Mouse (Mus musculus) kidney, adult 8-10 months (tissue): ENCODE results near the gene Stoml3.

Experiments
- DNase-seq, 2 experiments: peaks; one replicate each; pipeline ENCODE4 v3.0.0; 2022

Stoml3 gene

DNA sequence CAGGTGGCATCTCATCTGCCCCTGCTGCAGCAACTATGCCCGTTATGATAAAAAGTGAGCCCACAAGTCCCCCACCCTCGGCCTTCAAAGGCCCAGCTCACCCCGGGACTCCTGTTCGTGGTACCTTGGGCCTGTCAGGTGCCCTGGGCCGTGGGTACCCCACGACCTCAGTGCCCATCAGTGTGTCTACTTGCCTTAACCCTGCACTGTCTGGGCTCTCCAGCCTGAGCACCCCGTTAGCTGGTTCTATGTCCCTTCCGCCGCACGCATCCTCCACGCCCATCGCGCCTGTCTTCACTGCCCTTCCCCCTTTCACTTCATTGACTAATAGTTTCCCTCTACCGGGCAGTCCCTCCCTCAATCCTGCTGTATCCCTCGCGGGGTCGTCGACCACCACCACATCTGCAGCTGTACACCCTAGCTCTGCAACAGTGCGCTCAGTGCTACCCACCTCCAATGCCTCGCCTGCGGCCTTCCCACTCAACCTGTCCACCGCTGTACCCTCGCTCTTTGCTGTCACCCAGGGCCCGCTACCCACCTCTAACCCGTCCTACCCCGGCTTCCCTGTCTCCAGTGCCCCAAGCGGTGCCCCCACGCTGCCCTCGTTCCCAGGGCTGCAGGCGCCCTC lies 9.9 kb upstream of the Stoml3 start:
- DNase-seq: no peak

DNA sequence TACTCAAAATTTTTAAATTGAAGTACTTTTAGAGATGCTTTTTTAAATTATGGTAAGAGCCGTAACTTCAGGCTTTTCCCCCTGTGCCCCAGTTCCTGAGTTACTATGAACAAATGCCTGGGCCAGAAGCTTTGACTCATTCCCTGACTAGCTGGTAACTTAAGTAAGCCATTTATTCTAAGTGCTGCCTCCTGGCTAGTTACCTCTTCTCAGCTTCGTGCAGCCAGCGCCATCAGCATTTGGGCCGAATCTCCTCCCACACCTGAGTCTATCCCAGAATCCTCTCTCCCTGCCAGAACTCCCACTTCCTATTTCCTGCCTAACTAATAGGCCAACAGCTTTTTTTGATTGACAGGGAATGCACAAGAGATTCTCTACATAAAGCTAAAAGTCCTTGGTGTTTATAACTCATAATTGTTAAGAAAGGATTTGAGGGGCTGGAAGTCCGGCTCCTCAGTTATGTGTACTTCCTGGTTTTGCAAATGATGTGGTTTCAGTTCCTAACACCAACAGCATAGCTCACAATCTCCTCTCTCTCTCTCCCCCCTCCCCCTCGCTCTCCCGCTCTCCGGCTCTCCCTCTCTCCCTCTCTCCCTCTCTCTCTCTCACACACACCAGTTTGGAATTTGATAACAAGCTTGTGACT lies 4.9 kb upstream of the Stoml3 start:
- DNase-seq: no peak

DNA sequence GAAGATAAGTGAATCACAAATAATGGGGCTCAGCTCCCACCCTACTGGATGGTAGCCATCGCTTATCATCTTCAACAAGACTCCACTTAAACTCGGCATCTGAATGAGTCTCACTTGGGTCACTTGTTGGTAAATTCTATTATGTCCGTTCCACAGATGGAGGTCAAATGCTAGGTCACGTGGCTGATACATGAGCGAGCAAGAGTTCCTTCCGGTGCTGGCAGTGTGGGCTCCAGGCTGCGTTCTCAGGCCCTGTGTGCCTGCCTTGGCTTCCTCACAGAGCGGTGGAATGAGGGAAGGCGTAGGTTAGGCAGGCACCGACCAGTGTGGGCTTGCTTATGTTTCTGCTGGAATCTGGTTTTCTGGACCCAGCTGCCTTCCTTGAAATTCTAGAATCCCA lies 1.9 kb upstream of the Stoml3 start:
- no peak for DNase-seq

DNA sequence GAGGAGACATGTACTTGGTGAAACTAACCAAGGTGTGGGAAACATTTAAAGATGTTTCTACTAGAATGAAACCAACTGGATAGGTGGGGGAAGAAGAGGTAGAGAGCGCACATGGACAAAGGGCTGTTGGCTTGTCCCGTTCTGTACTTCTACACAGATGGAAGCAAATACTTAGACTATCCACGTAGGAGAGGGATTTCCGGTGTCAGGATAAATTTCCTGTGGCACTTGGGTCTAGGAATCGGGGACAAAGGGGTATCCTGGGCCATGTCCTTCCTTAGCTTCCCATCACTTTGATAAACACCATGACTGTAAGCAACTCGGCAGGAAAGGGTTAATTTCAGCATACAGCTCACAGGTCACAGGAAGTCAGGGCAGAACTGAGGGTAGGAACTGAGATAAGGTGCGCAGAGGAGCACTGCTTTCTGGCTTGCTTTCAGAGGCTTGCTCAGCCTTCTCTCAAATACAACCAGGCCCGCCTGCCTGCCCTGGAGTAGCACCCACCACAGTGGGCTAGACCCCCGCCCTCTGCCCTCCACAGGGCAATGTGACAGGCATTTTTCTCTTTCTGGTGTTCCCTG lies 1.4 kb upstream of the Stoml3 start:
- DNase-seq: no peak

DNA sequence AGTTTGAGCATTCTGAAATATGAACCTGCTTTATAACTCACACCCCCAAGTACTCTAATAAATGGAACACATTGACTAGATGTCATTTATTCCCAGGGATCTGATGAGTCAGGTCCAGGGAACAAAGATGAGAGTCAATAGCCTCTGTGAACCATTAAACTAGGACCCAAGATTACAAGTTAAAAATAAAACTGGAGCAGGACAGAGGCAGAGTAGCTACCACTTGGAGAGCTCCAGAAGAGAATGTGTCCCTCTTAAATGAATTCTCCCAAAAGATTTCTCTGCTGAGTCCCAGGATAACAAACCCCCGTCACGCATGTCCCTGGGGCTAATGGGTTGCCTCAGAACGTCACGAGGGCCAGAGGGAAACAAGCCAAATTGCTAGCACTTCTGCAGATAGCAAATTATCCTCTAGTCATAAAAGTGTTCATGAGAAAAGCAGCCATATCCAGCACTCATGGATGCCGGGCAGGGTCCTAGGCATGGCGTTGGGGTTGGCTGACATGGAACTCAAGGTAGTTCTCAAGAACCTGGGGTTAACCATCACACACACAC lies 10.0 kb downstream of the Stoml3 start:
- DNase-seq: peak; percentile 40 to 55

DNA sequence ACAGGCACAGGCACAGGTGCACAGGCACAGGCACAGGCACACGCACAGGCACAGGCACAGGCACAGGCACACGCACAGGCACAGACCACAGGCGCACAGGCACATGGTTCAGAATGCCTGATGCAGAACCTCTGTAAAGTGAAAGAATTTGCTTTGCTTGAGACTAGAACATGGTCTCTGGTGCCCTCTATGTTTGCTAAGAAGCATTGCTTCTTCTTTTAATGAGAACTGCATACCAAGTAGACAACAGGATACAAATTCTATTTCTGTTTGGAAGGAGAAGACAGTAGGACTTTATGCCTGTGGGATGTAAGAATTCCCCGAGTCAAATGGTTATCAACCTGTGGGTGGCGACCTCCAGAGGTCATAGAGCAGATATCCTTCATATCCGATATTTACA lies 14.0 kb downstream of the Stoml3 start:
- no peak for DNase-seq

DNA sequence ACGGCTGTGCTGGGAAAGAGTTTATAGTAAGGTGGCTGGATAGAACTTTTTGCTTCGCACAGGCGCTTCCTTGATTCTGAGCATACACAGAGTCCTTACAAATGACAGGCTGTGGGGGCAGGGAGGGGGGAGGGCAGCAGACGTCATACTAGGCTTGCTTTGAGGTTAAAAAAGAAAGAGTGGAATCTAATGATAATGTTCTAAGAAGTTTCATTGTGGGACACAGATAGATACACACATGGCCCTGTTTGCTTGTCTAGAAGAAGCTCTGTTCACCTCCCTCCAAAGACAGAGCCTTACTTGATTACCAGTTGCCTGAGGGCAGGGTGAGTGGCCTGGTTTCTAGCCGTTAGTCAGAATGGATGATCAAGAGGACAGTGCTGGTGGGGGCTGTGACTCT lies 24.6 kb downstream of the Stoml3 start:
- DNase-seq: no peak

DNA sequence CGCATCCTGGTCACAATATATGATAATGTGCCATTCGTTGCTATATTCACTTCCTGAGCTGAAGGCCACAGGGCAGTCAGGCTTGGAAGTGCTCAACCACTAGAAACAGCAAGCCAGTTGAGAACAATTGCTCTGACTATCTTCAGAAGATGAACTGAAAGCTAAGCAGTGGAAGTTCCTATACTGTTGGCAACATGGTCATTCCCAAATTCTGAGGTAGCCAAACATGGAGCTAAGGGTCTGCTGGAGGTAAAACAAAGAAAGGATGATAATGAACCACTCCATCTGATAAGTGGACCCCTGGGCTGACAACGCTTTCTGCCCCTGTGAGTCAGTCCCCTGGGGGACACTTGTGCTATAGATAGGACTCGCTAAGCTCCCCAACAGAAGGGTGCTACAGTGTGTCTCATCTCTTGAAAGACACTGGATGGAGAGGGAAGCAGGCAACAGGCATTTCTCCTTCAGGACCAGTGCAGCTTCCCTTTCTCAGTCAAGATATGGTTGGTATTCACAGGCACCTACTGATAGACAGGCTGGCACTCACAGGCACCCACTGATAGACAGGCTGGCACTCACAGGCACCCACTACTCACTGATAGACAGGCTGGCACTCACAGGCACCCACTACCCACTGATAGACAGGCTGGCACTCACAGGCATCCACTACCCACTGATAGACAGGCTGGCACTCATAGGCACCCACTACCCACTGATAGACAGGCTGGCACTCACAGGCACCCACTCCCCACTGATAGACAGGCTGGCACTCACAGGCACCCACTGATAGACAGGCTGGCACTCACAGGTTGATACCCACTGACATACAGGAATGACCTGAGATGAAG lies 26.0 kb downstream of the Stoml3 start:
- DNase-seq: no peak

DNA sequence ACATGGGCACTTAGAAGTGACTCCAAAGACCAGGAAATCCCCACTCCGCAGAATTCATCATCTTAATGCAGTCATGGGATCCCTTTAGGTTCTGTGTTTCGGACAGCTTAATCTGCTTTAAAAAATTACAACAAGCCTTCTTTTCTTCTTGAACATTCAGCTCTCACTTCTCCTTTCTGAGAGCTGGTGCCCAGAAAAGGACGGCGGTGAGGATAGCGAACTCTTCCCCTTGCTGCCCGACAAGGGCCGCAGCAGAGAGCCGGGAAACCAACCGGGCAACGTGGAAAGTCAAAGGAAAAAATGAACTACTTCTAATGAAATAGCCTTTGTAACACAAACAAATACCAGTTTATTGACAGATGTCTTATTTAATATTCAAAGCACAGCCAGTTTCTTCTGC lies 34.3 kb downstream of the Stoml3 start:
- no peak for DNase-seq

DNA sequence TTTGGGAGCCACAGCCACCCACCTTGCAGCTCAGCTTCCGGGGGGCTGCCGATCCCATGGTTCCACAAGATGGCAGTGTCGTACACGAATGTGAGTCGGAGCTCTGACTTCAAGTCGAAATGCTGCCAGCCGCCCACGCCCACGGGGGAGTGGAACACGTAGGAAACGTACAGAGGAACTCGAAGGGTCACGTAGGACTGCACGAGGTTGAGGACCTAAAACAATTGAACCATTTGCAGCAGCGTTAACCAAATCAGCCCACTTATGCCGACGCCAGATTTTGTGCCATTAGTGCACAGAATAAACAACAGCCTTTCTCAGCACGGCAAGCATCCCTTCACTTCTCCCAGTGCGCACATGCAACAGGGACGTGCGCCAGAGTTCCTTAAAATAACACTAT lies 37.3 kb downstream of the Stoml3 start:
- DNase-seq: peak; percentile 28 to 61

DNA sequence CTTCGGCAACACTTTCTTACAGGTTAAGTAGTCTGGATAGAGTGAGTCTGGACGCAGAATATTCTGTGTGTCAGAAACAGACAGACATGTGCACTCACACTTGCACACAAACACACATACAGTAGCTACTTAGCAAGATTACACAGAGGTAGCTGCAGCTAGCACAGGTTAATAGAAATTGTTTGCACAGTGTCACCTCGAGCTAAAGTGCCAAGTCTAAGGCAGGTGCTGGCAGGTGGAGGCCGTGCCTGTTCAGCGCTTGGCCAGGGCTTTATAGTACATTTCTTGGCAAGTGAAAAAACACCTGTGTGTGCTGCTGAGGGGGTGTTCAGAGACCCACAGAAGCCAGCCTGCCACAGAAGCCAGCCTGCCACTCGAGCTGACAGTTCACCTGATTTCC lies 41.9 kb downstream of the Stoml3 start:
- DNase-seq: no peak

DNA sequence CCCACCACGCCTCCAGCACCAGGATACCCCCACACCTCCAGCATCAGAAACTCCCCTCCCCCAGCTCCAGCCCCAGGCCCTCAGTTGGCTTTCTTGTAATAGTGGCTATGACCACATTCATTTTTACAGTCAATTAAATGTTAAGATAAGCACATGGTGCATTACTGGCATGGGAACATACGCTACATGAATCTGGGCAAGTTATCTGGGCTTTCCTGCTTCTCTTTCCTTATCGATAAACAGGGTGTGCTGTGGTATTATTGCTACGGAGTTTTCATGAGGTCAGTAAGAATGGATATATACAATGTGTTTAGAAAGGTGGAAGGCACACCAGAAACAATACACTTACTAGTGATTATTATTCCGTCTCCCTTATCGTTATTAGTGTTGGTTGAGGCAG lies 43.6 kb downstream of the Stoml3 start:
- DNase-seq: no peak

DNA sequence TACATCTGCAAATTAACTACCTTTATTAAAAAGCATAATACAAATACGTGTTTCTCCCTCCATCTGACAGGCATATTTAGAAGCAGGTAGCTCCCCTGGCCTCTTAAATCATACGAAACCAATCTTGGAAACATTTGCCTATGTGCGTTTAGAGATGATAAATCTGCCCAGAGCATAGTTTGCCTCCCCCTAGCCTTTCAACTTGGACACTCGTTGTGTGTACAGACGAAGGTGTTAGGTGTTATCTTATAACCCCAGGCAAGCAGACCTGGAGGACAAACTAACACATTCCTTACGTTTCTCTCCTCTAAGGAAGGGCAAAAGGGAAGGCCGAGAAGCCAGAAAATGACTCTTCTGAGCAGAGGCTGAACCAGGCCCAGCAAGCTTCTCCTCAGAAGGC lies 64.2 kb downstream of the Stoml3 start:
- no peak for DNase-seq

DNA sequence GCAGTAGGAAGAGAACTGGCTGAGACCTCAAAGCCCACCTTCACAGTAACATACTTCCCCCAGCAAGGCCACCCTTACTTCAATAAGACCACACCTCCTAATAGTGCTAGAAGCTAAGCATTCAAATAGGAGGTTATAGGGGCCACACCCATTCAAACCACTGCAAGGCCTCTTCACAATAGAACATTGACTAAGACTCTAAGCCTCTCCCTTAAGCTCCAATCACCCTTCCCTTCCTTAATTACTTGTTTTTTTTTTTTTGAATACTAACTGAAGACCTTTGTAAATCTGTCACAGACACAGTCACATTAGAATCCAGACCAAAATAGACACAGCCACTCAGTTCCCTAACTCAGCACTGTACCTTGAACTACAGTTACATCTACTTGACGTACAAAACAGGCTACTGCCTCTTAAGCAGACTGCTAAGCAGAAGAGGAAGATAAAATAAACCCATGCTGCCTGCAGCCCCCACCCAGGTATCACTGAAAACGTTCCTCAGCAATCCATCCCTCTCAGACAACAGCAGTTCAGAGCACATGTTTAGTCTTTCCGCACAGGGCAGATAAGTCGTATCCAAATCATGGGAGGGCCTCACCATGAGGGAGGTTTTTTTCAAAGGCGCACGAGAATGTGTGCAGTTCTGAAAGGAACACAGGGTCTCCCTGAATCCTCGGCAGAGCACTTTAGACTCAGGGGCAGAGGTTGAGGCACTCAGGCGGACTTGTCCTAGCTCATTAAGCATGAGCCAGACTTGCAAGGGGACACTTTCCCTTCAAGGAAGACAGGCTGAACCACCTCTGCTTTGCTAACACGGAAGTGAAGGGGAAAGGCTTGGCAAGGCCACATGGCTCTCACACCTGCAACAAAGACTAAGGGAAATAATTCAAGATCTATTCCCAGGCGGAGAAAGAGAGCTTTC lies 66.8 kb downstream of the Stoml3 start:
- DNase-seq: peak; percentile 58 to 66

DNA sequence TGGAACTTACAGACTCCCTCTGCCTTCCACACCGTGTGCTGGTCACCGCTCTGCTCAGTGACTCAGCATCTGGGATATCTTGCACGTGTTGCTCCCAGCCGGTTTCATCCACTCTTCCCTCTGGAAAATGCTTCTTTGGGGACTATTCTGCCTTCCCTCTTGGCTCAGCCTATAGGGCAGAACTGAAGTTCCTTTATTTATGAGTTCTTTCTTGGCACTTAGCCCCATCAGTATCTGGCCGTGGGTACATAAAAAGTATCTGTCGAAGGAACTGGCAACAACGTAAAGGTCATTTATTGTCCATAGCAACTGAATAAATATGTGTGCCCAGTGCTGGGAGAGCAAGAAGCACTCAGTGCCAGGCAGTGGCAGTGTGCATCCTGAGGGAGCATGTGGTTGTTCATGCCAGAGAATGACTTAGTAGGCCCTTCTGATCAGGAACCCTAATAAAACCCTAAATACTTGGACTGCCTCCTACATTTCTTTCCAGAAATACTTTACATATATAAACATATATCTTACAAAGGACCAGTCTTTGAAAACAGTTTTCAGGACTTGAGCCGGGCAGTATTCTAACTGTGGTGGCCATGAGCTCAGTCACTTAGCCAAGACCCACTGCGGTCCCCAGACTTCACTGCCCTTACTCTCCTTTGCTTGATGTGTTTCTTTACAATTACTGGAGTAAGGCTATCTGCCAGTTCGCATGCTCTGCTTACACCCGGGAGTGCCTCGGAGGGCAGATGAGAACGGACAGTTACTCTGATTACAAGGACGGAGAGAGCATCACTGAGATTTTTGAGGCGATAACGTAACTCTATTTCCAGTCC lies 69.1 kb downstream of the Stoml3 start:
- DNase-seq: no peak
